17 mouse cellular contexts compared by ENCODE assay signal in the genomic region with DNA sequence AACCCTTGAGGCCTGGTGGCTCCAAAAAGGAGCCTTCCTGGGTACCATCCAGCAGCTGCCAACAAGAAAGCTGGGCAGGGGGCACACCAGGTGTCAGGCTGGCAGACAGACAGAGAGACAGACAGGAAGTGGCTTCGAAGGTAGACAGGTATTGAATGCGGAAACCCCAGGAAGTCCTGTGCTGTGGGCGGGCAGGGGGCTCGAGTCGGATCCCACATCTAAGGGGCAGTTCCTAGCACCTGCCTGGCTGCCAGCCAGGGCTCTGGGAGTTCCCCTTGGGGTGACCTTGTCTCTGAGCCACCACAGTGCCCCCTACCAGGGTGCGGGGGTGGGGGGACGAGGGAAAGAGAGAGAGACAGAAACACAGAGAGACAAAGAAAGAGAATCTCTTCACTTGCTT. TPM values are rescaled to one million over a fixed set of nuclear protein-coding genes. Genes with fewer than 3 reads are reported as not detected.
DNase-seq lines count a peak whose midpoint lies in the region; ATAC-seq and TF ChIP-seq lines count a peak whose summit lies in the region.
"Had no signal": no experiment of that assay in that cellular context is flagged by ENCODE, and none has a peak within 500 bp of the region (broad histone marks: within the 10 kb centered on the region; RNA-seq: fewer than 3 reads in every experiment).

No protein-coding gene starts in this region.

- no peak for TF ChIP-seq CTCF in stomach, postnatal 0 days (IDR thresholded peaks at IDR 0.05; ENCODE audit: low read depth)

- no peaks in the 10 kb centered on the region for H3K9me3 ChIP-seq in stomach, postnatal 0 days (ENCODE audit: control insufficient read depth, low read length)
- no peaks in the 10 kb centered on the region for H3K9me3 ChIP-seq in midbrain, embryonic 13.5 days

- TF ChIP-seq EP300 in stomach, postnatal 0 days (optimal IDR thresholded peaks at IDR 0.05): no peak

- WGBS in stomach, postnatal 0 days: 85% methylated on average over 7 of the region's 7 CpGs
- 80% methylated on average over 7 of the region's 7 CpGs for WGBS in midbrain, embryonic 13.5 days

- H3K4me3 ChIP-seq in stomach, postnatal 0 days (ENCODE audit: low read depth, low read length): no peak overlapping the region
- no peak overlapping the region for H3K4me3 ChIP-seq in midbrain, embryonic 13.5 days (replicated peaks)

- no peaks in the 10 kb centered on the region for H3K36me3 ChIP-seq in stomach, postnatal 0 days (ENCODE audit: control insufficient read depth, insufficient read depth, low read length)
- no peaks in the 10 kb centered on the region for H3K36me3 ChIP-seq in midbrain, embryonic 13.5 days

- no peaks in the 10 kb centered on the region for H3K27me3 ChIP-seq in stomach, postnatal 0 days (ENCODE audit: control insufficient read depth, insufficient read depth, low read length)
- H3K27me3 ChIP-seq in midbrain, embryonic 13.5 days: no peaks in the 10 kb centered on the region

- no peak for ATAC-seq in stomach, postnatal 0 days (ENCODE audit: low FRiP score, low TSS enrichment)
- ATAC-seq in midbrain, embryonic 13.5 days: no peak
- ATAC-seq: forebrain, embryonic 14.5 days had no signal

- no peak overlapping the region for H3K4me2 ChIP-seq in stomach, postnatal 0 days (replicated peaks; ENCODE audit: low read depth)
- H3K4me2 ChIP-seq in midbrain, embryonic 13.5 days (replicated peaks): no peak overlapping the region

- no peaks in the 10 kb centered on the region for H3K4me1 ChIP-seq in stomach, postnatal 0 days (replicated peaks; ENCODE audit: control insufficient read depth, insufficient read depth)
- 0 out of 2 replicates have a peak, but pooled peaks cover 3% of the 10 kb centered on the region for H3K4me1 ChIP-seq in midbrain, embryonic 13.5 days (replicated peaks)

- H3K9ac ChIP-seq in stomach, postnatal 0 days (ENCODE audit: low read length): no peak overlapping the region
- no peak overlapping the region for H3K9ac ChIP-seq in midbrain, embryonic 13.5 days (replicated peaks)

- DNase-seq in adrenal gland, postnatal 14 days: peak; percentile 36
- no peak for DNase-seq in adrenal gland, adult 18-20 months (ENCODE audit: low spot score in 2 of 2)
- peak; percentile 79 to 83 for DNase-seq in CD8-positive naive resting alpha-beta T cell, adult 2 months (ENCODE audit: low read depth in 2 of 2, low spot score in 2 of 2)
- peak; percentile 60 to 80 for DNase-seq in natural killer cell, adult 2 months (ENCODE audit: low spot score in 2 of 2)
- peak; percentile 83 to 90 for DNase-seq in thymus, postnatal 10 days (ENCODE audit: low spot score in 2 of 2)
- DNase-seq in stomach, postnatal 0 days (ENCODE audit: low spot score): no peak
- no peak for DNase-seq in right cerebral cortex, postnatal 10 days (ENCODE audit: low spot score in 2 of 2)
- DNase-seq: adrenal gland, postnatal 36 days; cerebellum, postnatal 10 days; heart, postnatal 4 days; kidney, postnatal 10 days; liver; lung, adult 2 months; midbrain, embryonic 14.5 days had no signal

- no peak overlapping the region for H3K27ac ChIP-seq in stomach, postnatal 0 days (replicated peaks)
- H3K27ac ChIP-seq in midbrain, embryonic 13.5 days: no peak overlapping the region

RNA-seq across cellular contexts. Expression of a gene that starts 25.9 kb away (rescaled TPM):
- total RNA-seq in adrenal gland, postnatal 14 days (2021): 16.0 and 16.8 TPM in 2 replicates
- total RNA-seq in adrenal gland, adult 18-20 months (2021): 10 to 100 TPM in 1 of 2 experiments, 1 to 10 TPM in 1; 4.1 to 11.3 TPM
- polyA plus RNA-seq in stomach, postnatal 0 days (2015; fragmentation: Nextera tagmentation; extraction: Ambion mirVana): 9.6 and 9.9 TPM in 2 replicates
- polyA plus RNA-seq in midbrain, embryonic 13.5 days (2015; fragmentation: Nextera tagmentation; extraction: Ambion mirVana): 19.3 and 19.8 TPM in 2 replicates

RNA-seq across cellular contexts. Expression of a gene that starts 39.3 kb away (rescaled TPM):
- 68.1 and 79.4 TPM in 2 replicates for total RNA-seq in adrenal gland, postnatal 14 days (2021)
- total RNA-seq in adrenal gland, adult 18-20 months (2021): 10 to 100 TPM; 52.6 to 55.4 TPM
- 38.2 and 42.0 TPM in 2 replicates for polyA plus RNA-seq in stomach, postnatal 0 days (2015; fragmentation: Nextera tagmentation; extraction: Ambion mirVana)
- polyA plus RNA-seq in midbrain, embryonic 13.5 days (2015; fragmentation: Nextera tagmentation; extraction: Ambion mirVana): 259 and 266 TPM in 2 replicates

RNA-seq across cellular contexts. Expression of a gene that starts 39.7 kb away (rescaled TPM):
- 73.8 and 95.6 TPM in 2 replicates for total RNA-seq in adrenal gland, postnatal 14 days (2021)
- total RNA-seq in adrenal gland, adult 18-20 months (2021): 10 to 100 TPM; 44.4 to 68.3 TPM
- 9.5 and 11.1 TPM in 2 replicates for polyA plus RNA-seq in stomach, postnatal 0 days (2015; fragmentation: Nextera tagmentation; extraction: Ambion mirVana)
- 2.7 and 4.3 TPM in 2 replicates for polyA plus RNA-seq in midbrain, embryonic 13.5 days (2015; fragmentation: Nextera tagmentation; extraction: Ambion mirVana)
- total RNA-seq: MEL had no signal

RNA-seq across cellular contexts. Expression of a gene that starts 59.6 kb away (rescaled TPM):
- 51.9 and 60.3 TPM in 2 replicates for total RNA-seq in adrenal gland, postnatal 14 days (2021)
- total RNA-seq in adrenal gland, adult 18-20 months (2021): 10 to 100 TPM; 48.6 to 71.9 TPM
- polyA plus RNA-seq in stomach, postnatal 0 days (2015; fragmentation: Nextera tagmentation; extraction: Ambion mirVana): 53.8 and 57.4 TPM in 2 replicates
- 116 and 121 TPM in 2 replicates for polyA plus RNA-seq in midbrain, embryonic 13.5 days (2015; fragmentation: Nextera tagmentation; extraction: Ambion mirVana)

Comparison
In these comparisons a context has a peak if more than half of its experiments do, and no peak if none do; other contexts are left out.
1. DNase-seq: peak in adrenal gland, postnatal 14 days (single experiment), CD8-positive naive resting alpha-beta T cell, adult 2 months (2 of 2), natural killer cell, adult 2 months (2 of 2) and thymus, postnatal 10 days (2 of 2); none in adrenal gland, adult 18-20 months (0 of 2), stomach, postnatal 0 days (single experiment) and right cerebral cortex, postnatal 10 days (0 of 2).